Mouse (Mus musculus): ENCODE measurements at regions not wholly inside any gene's neighbourhood (a gene's known extent, or its start where the extent isn't known, plus 50 kb on each side); places are given as distances from the start of the nearest gene placed in this dataset. TPM values are rescaled to one million over a fixed set of nuclear protein-coding genes. Genes with fewer than 3 reads are reported as not detected.

- no peaks in the 10 kb centered on the region for H3K27me3 ChIP-seq
- H3K9me3 ChIP-seq = no peaks in the 10 kb centered on the region
- no peak overlapping the region for H3K9ac ChIP-seq
- no peaks in the 10 kb centered on the region for H3K36me3 ChIP-seq (replicated peaks)
- peak overlapping the region; percentile 66 for H3K27ac ChIP-seq
- H3K4me1 ChIP-seq = peaks cover 33% of the 10 kb centered on the region
- WGBS = 3% methylated on average over 13 of the region's 13 CpGs
- ATAC-seq (ENCODE audit: low FRiP score) = peak; percentile 80
- H3K4me2 ChIP-seq = peak overlapping the region; percentile 35
- no peak overlapping the region for H3K4me3 ChIP-seq (replicated peaks)
Measured at GRCm38 (mm10) chr6:94750228-94751100, 50.5 kb upstream of the Lrig1 start.

Small RNAs in the stretch of these regions (microRNA-seq; reads per million reads assigned to microRNA genes)
- gene Gm23364 = not detected
